Mouse (Mus musculus) heart, embryonic 11.5 days (tissue): Measurements from ENCODE around the gene BC048403. TPM values are rescaled to one million over a fixed set of nuclear protein-coding genes. Genes with fewer than 3 reads are reported as not detected.
"Not testable (repeated sequence)": the region's sequence is repeated elsewhere in the genome, so short reads cannot be mapped to it uniquely, and the experiment has no call there.

Experiments used
- ATAC-seq: fragments of 200-750 bp; cut with Nextera tagmentation; replicated peaks from 2 replicates; pipeline ENCODE4 v1.8.0; 2017; ENCODE audit warnings: moderate library complexity; ENCODE audit not compliant: insufficient number of reproducible peaks, low FRiP score, low TSS enrichment
- H3K27ac ChIP-seq: fragments of 300-500 bp; sonication (generic); 2 replicates; pipeline ENCODE4 v1.5.1; 2014; ENCODE audit warnings: mild to moderate bottlenecking, low read depth, low read length
- H3K27me3 ChIP-seq: fragments of 300-500 bp; sonication (generic); 2 replicates; pipeline ENCODE4 v1.6.1; 2014; ENCODE audit warnings: mild to moderate bottlenecking, low read length, mixed read lengths; ENCODE audit not compliant: control insufficient read depth, insufficient read depth
- H3K36me3 ChIP-seq: fragments of 300-500 bp; sonication (generic); 2 replicates; pipeline ENCODE4 v1.6.1; 2014; ENCODE audit warnings: mild to moderate bottlenecking, low read length, moderate library complexity, mixed read lengths; ENCODE audit not compliant: control insufficient read depth, insufficient read depth
- H3K4me1 ChIP-seq: fragments of 300-500 bp; sonication (generic); 2 replicates; pipeline ENCODE4 v1.6.1; 2014; ENCODE audit warnings: low read length; ENCODE audit not compliant: control insufficient read depth, insufficient read depth
- H3K4me2 ChIP-seq: fragments of 300-500 bp; sonication (generic); 2 replicates; pipeline ENCODE4 v1.6.1; 2014; ENCODE audit warnings: mild to moderate bottlenecking, moderate library complexity
- H3K4me3 ChIP-seq: fragments of 300-500 bp; sonication (generic); 2 replicates; pipeline ENCODE4 v1.5.1; 2014; ENCODE audit warnings: low read depth, low read length
- H3K9ac ChIP-seq: fragments of 300-500 bp; sonication (generic); 2 replicates; pipeline ENCODE4 v1.6.1; 2014; ENCODE audit warnings: mild to moderate bottlenecking, low read depth, low read length, moderate library complexity
- H3K9me3 ChIP-seq: fragments of 300-500 bp; sonication (generic); replicated peaks from 2 replicates; pipeline ENCODE4 v1.6.1; 2016; ENCODE audit warnings: low read length; ENCODE audit not compliant: control insufficient read depth
- WGBS: fragments of 180-500 bp; shearing (Covaris S2); extraction: QIAGEN DNeasy Blood & Tissue Kit; methylation state at CpG from one replicate; pipeline ENCODE4 v1.1.7; 2014; ENCODE audit not compliant: insufficient replicate concordance; 5-methylcytosine and 5-hydroxymethylcytosine counted together
- polyA plus RNA-seq: library from polyadenylated mRNA; unstranded; fragments of >200 nt; fragmentation: Nextera tagmentation; extraction: Ambion mirVana; gene quantifications from 2 replicates; pipeline ENCODE4 v1.2.1, GENCODE M21; 2014

Gene BC048403
- polyA plus RNA-seq, 1 experiment from 2014 or later, result 2.7 TPM

GRCm38 (mm10) chr10:121765174-121766057 lies 25.7 kb downstream of the BC048403 start:
- 76% methylated on average over 10 of the region's 10 CpGs for WGBS
- Histone ChIP-seq H3K27ac (no peak overlapping the region), H3K4me1 (no peaks in the 10 kb centered on the region), H3K9me3 (no peaks in the 10 kb centered on the region), H3K4me2 (no peak overlapping the region), H3K27me3 (no peaks in the 10 kb centered on the region), H3K36me3 (no peaks in the 10 kb centered on the region), H3K4me3 (no peak overlapping the region), H3K9ac (no peak overlapping the region)
- ATAC-seq, result no peak

GRCm38 (mm10) chr10:121767295-121767694 lies 27.6 kb downstream of the BC048403 start:
- WGBS, result 65% methylated on average over 3 of the region's 3 CpGs
- ATAC-seq, H3K4me2 ChIP-seq: not testable (repeated sequence)

DNA sequence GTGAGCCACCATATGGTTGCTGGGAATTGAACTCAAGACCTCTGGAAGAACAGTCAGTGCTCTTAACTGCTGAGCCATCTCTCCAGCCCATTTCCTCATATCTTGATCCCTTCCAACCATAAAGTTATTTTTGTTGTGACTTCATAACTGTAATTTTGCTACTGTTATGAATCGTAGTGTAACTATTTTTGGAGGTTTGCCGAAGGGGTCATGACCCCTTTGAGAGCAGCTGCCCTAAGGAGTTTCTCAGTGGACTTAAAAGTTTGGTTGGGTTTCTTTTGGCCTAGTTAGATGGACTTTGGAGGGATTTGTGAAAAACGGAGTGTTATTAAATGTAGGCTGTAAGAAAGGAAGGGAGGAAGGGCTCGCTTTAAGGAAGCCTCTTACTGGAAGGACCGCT lies 30.0 kb downstream of the BC048403 start:
- no peak for ATAC-seq
- Histone ChIP-seq H3K4me3 (no peak overlapping the region), H3K9ac (no peak overlapping the region), H3K27me3 (no peaks in the 10 kb centered on the region), H3K4me2 (no peak overlapping the region), H3K36me3 (no peaks in the 10 kb centered on the region), H3K4me1 (no peaks in the 10 kb centered on the region), H3K9me3 (no peaks in the 10 kb centered on the region), H3K27ac (no peak overlapping the region)
- 85% methylated on average over 5 of the region's 5 CpGs for WGBS

More at GRCm38 (mm10) chr10:121767295-121767694, 27.6 kb downstream of the BC048403 start:
- not testable (repeated sequence) for H3K4me3 ChIP-seq, H3K27me3 ChIP-seq, H3K9me3 ChIP-seq, H3K9ac ChIP-seq, H3K27ac ChIP-seq, H3K4me1 ChIP-seq, H3K36me3 ChIP-seq

GRCm38 (mm10) chr10:121770624-121771577 lies 31.2 kb downstream of the BC048403 start:
- ATAC-seq, result no peak
- whole genome bisulfite sequencing, result 47% methylated on average over 20 of the region's 20 CpGs
- Histone ChIP-seq H3K27ac (no peak overlapping the region), H3K27me3 (no peaks in the 10 kb centered on the region), H3K4me2 (peak overlapping the region; percentile 47), H3K36me3 (no peaks in the 10 kb centered on the region), H3K9me3 (no peaks in the 10 kb centered on the region), H3K9ac (0 out of 2 replicates have a peak overlapping the region, but pooled peaks have one; percentile 16), H3K4me3 (0 out of 2 replicates have a peak overlapping the region, but pooled peaks have one; percentile 14), H3K4me1 (no peaks in the 10 kb centered on the region)

DNA sequence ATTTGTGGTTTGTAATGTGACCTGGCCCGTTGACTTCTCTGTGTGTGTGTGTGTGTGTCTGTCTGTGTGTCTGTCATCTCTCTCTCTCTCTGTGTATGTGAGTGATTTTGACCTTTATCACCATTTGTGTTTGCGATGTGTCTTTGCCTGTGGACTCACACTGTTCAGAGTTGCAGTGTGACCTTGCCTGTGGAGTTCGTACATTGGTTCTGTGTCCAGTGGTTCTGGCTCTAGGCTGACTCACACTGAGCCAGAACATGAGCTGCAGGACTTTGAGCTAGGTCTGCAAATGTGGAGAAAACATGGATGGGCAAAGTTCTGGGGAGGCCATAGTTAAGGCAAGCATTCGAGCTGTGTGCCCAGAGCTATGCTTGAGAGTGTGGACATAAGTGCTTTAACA lies 34.1 kb downstream of the BC048403 start:
- Histone ChIP-seq H3K9me3 (no peaks in the 10 kb centered on the region), H3K4me3 (no peak overlapping the region), H3K36me3 (no peaks in the 10 kb centered on the region), H3K27me3 (no peaks in the 10 kb centered on the region), H3K4me1 (no peaks in the 10 kb centered on the region), H3K4me2 (no peak overlapping the region), H3K9ac (no peak overlapping the region), H3K27ac (no peak overlapping the region)
- no peak for ATAC-seq
- 66% methylated on average over 4 of the region's 4 CpGs for WGBS

- Histone ChIP-seq H3K27me3 (no peaks in the 10 kb centered on the region), H3K36me3 (no peaks in the 10 kb centered on the region), H3K4me1 (no peaks in the 10 kb centered on the region), H3K27ac (no peak overlapping the region), H3K9me3 (no peaks in the 10 kb centered on the region), H3K4me2 (no peak overlapping the region), H3K9ac (no peak overlapping the region), H3K4me3 (no peak overlapping the region)
- ATAC-seq, result no peak
- 56% methylated on average over 3 of the region's 3 CpGs for WGBS
Observed at GRCm38 (mm10) chr10:121775990-121776389, 36.3 kb downstream of the BC048403 start.

DNA sequence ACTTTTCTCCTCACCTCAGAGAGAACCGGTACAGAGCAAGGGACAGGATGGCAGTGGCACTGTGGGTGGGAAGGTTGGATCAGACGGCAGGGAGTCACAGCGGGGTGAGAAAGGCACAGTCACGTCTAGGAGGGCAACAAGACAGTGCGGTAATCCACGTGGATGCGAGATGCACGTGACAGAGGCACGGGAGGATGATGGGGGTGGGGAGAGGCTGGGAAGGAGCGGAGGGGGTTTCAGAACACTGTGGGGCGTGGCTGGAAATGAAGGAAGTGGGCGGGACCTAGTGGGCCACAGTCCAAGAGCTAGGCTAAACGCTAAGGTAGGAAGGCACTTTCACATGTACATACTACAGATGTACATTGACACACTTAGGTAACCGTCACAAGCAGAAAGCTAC lies 41.4 kb downstream of the BC048403 start:
- Histone ChIP-seq H3K4me1 (no peaks in the 10 kb centered on the region), H3K27me3 (no peaks in the 10 kb centered on the region), H3K4me3 (no peak overlapping the region), H3K4me2 (peak overlapping the region; percentile 31; the same call in 1 of the 2 replicates), H3K36me3 (peaks cover 7% of the 10 kb centered on the region), H3K27ac (no peak overlapping the region), H3K9me3 (0 out of 2 replicates have a peak, but pooled peaks cover 3% of the 10 kb centered on the region), H3K9ac (no peak overlapping the region)
- no peak for ATAC-seq
- WGBS, result 53% methylated on average over 14 of the region's 14 CpGs

DNA sequence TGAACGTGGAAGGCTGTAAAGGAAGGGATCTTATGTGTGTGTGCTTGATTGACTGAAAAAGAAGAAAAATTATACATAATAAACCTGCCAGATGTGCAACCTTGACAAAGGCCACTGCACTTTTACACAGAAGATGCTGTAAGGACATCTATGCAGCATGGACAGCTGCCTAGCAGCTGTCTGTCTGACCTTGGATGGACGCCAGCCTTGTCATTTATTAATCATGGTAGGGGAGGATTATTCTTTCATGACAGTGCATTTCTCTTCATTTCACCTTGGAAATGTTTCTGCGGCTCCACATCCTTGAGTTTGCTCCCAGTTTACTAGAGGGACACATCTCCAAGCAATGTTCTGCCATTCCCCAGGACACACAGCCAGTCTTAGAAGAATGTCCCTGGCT lies 48.8 kb downstream of the BC048403 start:
- Histone ChIP-seq H3K9me3 (0 out of 2 replicates have a peak, but pooled peaks cover 3% of the 10 kb centered on the region), H3K4me1 (no peaks in the 10 kb centered on the region), H3K36me3 (peaks cover 7% of the 10 kb centered on the region), H3K4me2 (no peak overlapping the region), H3K27ac (no peak overlapping the region), H3K9ac (no peak overlapping the region), H3K27me3 (no peaks in the 10 kb centered on the region), H3K4me3 (no peak overlapping the region)
- ATAC-seq, result no peak
- 77% methylated on average over 3 of the region's 3 CpGs for WGBS
